Mouse (Mus musculus) spleen, adult 12 weeks (tissue): ENCODE data around the gene Rangap1.

Source experiments
- DNase-seq: peaks from one replicate; pipeline ENCODE4 v3.0.0; 2022; ENCODE audit warnings: low spot score

Rangap1 gene

DNA sequence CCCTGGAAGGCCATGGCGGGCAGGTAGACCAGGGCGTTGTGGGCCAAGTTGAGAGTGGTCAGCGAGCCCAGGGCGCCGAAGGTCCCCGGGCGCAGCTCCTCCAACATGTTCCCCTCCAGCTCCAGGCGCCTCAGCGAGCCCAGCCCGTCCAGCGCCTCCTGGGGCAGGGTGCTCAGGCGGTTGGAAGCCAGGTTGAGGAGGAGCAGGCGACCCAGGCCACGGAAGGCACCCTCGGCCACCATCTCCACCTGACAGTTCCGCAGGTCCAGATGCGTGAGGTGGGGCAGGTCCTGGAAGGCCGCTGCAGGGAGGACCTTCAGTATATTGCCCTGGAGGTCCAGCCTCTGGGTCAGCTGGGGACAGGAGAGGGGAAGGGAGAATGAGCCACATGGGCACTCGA is 50.4 kb downstream of the Rangap1 start:
- DNase-seq: no peak

DNA sequence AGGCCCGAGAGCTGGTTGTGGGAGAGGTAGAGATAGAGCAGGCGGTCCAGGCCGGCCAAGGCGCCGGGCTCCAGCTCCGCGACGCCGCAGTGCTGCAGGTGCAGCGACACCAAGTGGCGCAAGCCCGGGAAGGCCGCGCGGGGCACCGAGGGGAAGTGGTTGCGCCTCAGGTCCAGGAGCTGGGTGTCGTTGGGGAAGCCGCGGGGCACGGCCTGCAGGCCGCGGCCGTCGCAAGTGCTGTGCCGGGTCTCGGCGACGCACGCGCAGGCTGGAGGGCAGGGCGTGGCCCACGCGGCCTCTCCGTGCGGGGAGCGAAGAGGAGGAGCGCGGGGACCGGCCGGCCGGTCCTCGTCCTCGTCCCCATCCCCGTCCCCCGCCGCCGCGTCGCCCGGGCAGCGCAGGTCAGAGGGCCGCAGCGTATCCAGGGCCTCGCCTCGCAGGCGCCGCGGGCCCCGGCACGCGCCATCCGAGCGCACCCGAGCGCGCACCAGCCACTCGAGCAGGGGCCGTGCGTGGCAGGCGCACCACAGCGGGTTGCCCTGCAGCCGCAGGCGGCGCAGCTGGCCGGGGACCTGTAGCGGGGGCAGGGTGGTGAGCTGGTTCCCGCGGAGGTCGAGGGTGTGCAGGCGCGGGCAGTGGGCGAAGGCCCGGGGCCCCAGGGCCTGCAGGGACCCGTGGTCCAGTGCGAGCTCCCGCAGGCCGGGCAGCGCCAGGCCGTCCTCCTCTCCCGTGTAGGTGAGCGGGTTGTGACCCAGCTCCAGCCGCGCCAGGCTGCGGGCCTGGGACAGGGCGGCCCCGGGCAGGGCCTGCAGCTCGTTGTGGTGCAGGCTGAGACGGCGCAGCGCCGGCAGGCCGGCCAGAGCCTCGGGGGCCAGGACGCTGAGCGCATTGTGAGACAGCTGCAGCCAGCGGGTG is 51.1 kb downstream of the Rangap1 start:
- DNase-seq: peak; percentile 65

DNA sequence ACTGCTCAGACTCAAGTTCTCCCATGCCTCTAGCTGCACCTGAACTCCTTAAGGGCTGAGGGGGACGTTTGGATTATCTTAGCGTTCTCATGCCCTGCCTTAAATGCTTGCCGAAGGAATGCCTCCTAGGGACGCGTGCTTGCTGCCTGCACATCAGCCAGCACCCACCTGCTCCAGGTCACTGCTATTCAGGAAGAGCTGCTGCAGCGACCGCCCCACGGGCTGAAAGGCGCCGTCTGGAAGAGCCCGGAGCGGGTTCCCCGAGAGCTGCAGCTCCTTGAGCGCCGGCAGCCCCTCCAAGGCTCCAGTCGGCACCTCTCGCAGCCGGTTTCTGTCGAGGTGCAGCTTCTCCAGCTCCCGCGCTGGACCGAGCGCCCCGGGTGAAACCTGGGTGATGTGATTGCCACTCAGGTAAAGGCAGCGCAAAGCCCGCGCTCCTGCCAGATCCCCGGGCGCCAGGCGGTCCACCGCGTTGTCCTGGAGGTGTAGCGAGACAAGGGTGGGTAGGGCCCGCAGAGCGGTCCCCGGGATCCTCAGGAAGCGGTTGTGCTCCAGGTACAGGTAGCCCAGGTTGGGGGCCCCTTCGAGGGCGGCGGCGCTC is 51.9 kb downstream of the Rangap1 start:
- no peak for DNase-seq

DNA sequence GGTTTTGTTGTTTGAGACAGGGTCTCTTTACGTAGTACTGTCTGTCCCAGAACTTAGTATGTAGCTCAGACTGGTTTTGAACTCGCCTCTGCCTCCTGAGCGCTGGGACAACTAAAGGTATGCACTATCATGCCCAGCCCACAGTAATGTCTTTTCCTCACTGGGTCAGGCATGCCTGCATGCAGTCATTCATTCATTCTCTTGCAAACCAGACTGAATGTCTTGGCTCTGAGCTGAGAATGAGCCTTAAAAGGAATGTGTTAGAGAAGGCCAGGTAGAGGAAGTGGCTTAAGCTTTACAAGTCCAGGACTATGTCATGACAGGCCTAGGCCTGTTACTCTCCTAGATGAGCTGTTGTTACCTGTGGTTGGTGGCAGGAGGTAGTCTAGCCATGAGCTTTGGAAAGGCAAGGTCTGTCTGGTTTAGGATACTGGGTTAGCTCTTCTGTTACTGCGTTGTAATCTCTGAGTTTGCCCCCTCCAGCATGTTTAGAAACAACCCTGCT is 65.0 kb downstream of the Rangap1 start:
- no peak for DNase-seq

DNA sequence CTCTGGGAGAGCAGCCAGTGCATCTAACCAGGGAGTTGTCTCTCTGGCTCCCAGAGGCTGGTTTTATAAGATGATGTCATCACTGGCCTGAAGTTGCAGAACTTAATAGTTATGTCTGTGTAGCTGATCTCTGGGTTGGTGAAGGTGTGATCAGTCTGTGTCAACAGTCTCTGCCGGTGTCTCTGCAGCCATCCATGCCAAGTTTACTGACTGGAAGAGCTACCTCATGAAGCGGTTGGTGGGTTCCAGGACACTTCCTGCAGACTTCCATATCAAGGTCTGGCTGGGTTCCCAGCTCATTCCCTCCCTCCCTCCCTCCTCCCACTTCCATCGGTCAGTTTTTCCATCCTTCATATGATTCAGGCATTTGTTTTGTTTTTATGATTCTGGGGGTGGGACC is 68.7 kb downstream of the Rangap1 start:
- DNase-seq: no peak

DNA sequence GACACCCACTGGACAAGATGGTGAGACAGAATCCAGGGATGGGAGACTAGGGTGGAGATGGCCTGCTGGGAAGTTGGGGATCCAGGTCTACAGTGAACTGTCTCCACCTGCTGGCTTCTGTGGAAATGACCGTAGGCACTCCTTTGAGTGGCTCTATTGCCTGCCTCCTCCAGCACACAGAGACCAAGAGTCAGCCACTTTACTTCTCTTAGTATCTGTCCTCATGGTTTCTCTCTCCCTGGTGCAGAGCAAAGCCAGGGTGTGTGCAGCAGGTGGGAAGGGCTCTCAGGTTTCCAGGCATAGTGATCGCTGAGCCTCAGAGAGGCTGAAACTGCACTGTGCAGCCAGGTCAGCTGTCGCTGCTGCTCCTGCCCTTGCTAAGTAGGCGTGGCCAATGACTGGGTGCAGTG is 75.1 kb downstream of the Rangap1 start:
- DNase-seq: no peak

DNA sequence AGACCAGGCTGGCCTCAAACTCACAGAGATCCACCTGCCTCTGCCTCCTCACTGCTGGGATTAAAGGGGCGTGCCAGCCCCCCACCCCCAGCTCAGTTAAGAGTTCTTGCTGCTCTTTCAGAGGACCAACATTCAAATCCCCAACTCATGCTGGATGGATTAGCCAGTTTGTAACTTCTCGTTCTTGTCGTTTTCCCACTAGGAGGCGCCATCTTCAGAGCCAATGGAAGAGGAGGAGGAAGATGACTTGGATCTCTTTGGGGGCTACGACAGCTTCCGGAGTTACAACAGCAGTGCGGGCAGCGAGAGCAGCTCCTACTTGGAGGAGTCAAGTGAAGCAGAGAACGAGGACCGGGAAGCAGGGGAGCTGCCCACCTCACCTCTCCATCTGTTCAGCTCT is 78.4 kb downstream of the Rangap1 start:
- no peak for DNase-seq

DNA sequence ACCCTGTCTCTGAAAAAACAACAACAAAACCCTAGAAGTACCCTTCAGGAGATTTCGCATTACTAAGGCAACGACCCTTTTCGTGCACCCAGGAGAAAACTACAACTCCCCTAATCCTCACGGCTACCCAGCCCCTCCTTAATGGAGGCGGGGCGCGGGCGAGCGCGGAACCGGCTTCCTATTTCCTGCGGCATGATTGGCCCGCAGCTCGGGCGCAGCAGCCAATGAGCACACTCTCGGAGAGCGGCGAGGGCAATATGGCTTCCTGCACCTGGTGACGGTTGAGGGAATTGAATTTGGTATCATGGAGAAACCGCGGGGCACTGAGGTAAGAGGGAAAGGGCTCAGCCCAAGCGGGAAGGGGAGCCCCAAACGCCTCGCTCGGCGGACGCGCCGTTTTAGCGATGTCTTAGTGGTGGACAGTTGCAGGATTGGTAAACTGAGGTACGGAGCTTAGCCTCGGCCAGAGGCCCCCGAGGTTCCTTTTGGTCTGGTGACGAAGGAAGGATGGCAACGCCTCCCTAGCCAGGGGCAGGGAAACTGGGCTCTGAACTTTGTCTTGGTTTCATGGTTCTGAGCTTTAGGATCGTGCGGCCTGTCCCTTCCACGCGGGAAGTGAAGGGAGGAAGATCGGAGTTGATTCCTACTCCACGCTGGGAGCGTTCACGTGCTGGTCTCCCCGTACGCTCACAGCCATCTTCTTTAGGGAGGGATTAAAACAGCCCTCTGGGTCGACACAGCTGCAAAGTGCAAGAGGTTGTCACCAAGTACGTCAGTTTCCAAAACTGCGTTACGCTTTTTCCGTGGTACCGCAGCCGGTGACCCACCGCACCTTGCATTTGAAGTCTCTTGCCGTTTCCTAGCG is 81.4 kb downstream of the Rangap1 start, which contains the start of gene L3mbtl2:
L3mbtl2 (plus strand) TSS at position 193 of the 865 bp plus-strand sequence.
- peak; percentile 83 for DNase-seq

DNA sequence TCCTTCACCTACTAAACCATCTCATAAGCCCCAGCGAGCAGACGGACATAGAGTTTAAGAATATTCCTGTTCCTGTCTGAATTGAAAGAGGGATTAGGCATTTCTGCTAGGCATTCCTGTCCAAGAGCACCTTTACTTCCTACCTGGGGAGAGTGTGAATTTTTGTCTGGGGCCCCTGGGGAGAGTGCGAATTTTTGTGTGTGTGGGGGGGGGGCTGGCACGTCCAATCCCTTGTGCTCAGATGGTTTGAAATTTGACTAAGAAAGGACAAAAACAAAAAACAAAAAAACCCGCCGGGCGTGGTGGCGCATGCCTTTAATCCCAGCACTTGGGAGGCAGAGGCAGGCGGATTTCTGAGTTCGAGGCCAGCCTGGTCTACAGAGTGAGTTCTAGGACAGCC is 82.0 kb downstream of the Rangap1 start:
- DNase-seq: no peak

DNA sequence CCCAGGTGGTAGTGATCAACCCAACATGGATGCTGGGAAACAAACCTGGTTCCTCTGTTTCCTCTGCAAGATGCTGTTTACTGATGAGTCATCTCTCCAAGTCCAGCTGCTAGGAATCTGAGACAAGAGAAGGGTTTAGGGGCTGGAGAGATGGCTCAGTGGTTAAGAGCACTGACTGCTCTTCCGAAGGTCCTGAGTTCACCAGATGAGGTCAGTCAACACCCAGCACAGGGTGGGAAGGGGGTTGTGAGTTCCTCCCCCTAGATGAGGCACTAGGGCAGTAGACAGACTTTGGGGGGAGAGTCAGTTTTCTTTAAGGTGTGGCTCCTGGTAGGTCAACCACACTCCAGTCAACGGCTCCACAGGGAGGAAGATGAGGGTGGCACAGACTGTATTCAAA is 83.6 kb downstream of the Rangap1 start:
- DNase-seq: no peak
